Mouse (Mus musculus) forebrain, embryonic 13.5 days (tissue): ENCODE results near the gene Epha3. TPM values are rescaled to one million over a fixed set of nuclear protein-coding genes. Genes with fewer than 3 reads are reported as not detected.

Experiments used
- ATAC-seq: fragments of 200-750 bp; cut with Nextera tagmentation; 2 replicates; pipeline ENCODE4 v1.8.0; 2017
- H3K27ac ChIP-seq: fragments of 300-500 bp; sonication (generic); 2 replicates; pipeline ENCODE4 v1.5.1; 2015; ENCODE audit warnings: inconsistent platforms, mild to moderate bottlenecking, moderate library complexity
- H3K27me3 ChIP-seq: fragments of 300-500 bp; sonication (generic); 2 replicates; pipeline ENCODE4 v1.6.1; 2015; ENCODE audit warnings: mild to moderate bottlenecking, inconsistent platforms
- H3K36me3 ChIP-seq: fragments of 300-500 bp; sonication (generic); 2 replicates; pipeline ENCODE4 v1.6.1; 2015; ENCODE audit warnings: mild to moderate bottlenecking, inconsistent platforms; ENCODE audit not compliant: poor library complexity, severe bottlenecking
- H3K4me1 ChIP-seq: fragments of 300-500 bp; sonication (generic); 2 replicates; pipeline ENCODE4 v1.6.1; 2015; ENCODE audit warnings: inconsistent platforms
- H3K4me2 ChIP-seq: fragments of 300-500 bp; sonication (generic); 2 replicates; pipeline ENCODE4 v1.6.1; 2015; ENCODE audit warnings: inconsistent platforms, mild to moderate bottlenecking, moderate library complexity
- H3K4me3 ChIP-seq: fragments of 300-500 bp; sonication (generic); 2 replicates; pipeline ENCODE4 v1.5.1; 2015; ENCODE audit warnings: mild to moderate bottlenecking, inconsistent platforms
- H3K9ac ChIP-seq: fragments of 300-500 bp; sonication (generic); 2 replicates; pipeline ENCODE4 v1.6.1; 2015; ENCODE audit warnings: mild to moderate bottlenecking, inconsistent platforms
- H3K9me3 ChIP-seq: fragments of 300-500 bp; sonication (generic); replicated peaks from 2 replicates; pipeline ENCODE4 v1.6.1; 2016; ENCODE audit warnings: inconsistent platforms
- WGBS: fragments of 180-500 bp; shearing (Covaris S2); methylation state at CpG from one replicate; pipeline ENCODE4 v1.1.7; 2015; 5-methylcytosine and 5-hydroxymethylcytosine counted together
- polyA plus RNA-seq: library from polyadenylated mRNA; unstranded; fragments of >200 nt; fragmentation: Nextera tagmentation; extraction: Ambion mirVana; gene quantifications from 2 replicates; pipeline ENCODE4 v1.2.1, GENCODE M21; 2015

Gene Epha3
- polyA plus RNA-seq, 1 experiment from 2014 or later: 86.5 TPM

GRCm38 (mm10) chr16:63817606-63818005 is 46.4 kb downstream of the Epha3 start:
- Histone ChIP-seq H3K9ac (no peak overlapping the region), H3K4me2 (peak overlapping the region; percentile 43), H3K27me3 (no peaks in the 10 kb centered on the region), H3K4me3 (no peak overlapping the region), H3K4me1 (peaks cover 26% of the 10 kb centered on the region), H3K36me3 (no peaks in the 10 kb centered on the region), H3K9me3 (no peaks in the 10 kb centered on the region), H3K27ac (peak overlapping the region; percentile 67)
- peak; percentile 86 for ATAC-seq
- 18% methylated on average over 6 of the region's 6 CpGs for WGBS

GRCm38 (mm10) chr16:63816672-63817071 is 47.3 kb downstream of the Epha3 start:
- WGBS: 9% methylated on average over 1 of the region's 1 CpGs
- H3K4me2 ChIP-seq: no peak overlapping the region

GRCm38 (mm10) chr16:63809871-63810270 is 54.1 kb downstream of the Epha3 start:
- no peaks in the 10 kb centered on the region for H3K9me3 ChIP-seq
- no peak for ATAC-seq
- no peak overlapping the region for H3K4me2 ChIP-seq
- no peak overlapping the region for H3K27ac ChIP-seq
- no peaks in the 10 kb centered on the region for H3K27me3 ChIP-seq
- 44% methylated on average over 5 of the region's 5 CpGs for WGBS
- peaks cover 22% of the 10 kb centered on the region for H3K4me1 ChIP-seq
- no peak overlapping the region for H3K4me3 ChIP-seq
- H3K9ac ChIP-seq: no peak overlapping the region
- H3K36me3 ChIP-seq: no peaks in the 10 kb centered on the region

More at GRCm38 (mm10) chr16:63816672-63817071, 47.3 kb downstream of the Epha3 start:
- Histone ChIP-seq H3K9ac (no peak overlapping the region), H3K4me1 (peaks cover 26% of the 10 kb centered on the region), H3K27me3 (no peaks in the 10 kb centered on the region), H3K9me3 (no peaks in the 10 kb centered on the region), H3K36me3 (no peaks in the 10 kb centered on the region), H3K4me3 (no peak overlapping the region), H3K27ac (peak overlapping the region; percentile 40; the same call in 1 of the 2 replicates)
- peak; percentile 53; the same call in 1 of the 2 replicates for ATAC-seq

- ATAC-seq: no peak
- Histone ChIP-seq H3K27ac (no peak overlapping the region), H3K4me2 (no peak overlapping the region), H3K4me1 (peaks cover 22% of the 10 kb centered on the region), H3K9me3 (no peaks in the 10 kb centered on the region), H3K27me3 (no peaks in the 10 kb centered on the region), H3K4me3 (no peak overlapping the region), H3K36me3 (no peaks in the 10 kb centered on the region), H3K9ac (no peak overlapping the region)
Observed at GRCm38 (mm10) chr16:63808991-63809390, 55.0 kb downstream of the Epha3 start.

GRCm38 (mm10) chr16:63806437-63807129 is 57.4 kb downstream of the Epha3 start:
- Histone ChIP-seq H3K9ac (no peak overlapping the region), H3K4me3 (no peak overlapping the region), H3K27me3 (no peaks in the 10 kb centered on the region), H3K36me3 (no peaks in the 10 kb centered on the region), H3K9me3 (no peaks in the 10 kb centered on the region), H3K4me2 (peak overlapping the region; percentile 24), H3K4me1 (peaks cover 22% of the 10 kb centered on the region), H3K27ac (peak overlapping the region; percentile 82)
- WGBS: 10% methylated on average over 5 of the region's 5 CpGs
- peak; percentile 99 for ATAC-seq

- no peak overlapping the region for H3K4me3 ChIP-seq
- peak; percentile 23; the same call in 1 of the 2 replicates for ATAC-seq
- H3K4me2 ChIP-seq: peak overlapping the region; percentile 24; the same call in 1 of the 2 replicates
- no peak overlapping the region for H3K9ac ChIP-seq
- H3K9me3 ChIP-seq: no peaks in the 10 kb centered on the region
- WGBS: 42% methylated on average over 3 of the region's 3 CpGs
- H3K4me1 ChIP-seq: peaks cover 22% of the 10 kb centered on the region
- H3K27ac ChIP-seq: peak overlapping the region; percentile 82
- H3K27me3 ChIP-seq: no peaks in the 10 kb centered on the region
- no peaks in the 10 kb centered on the region for H3K36me3 ChIP-seq
Observed at GRCm38 (mm10) chr16:63806025-63806424, 58.0 kb downstream of the Epha3 start.

GRCm38 (mm10) chr16:63801436-63801835 is 62.5 kb downstream of the Epha3 start:
- Histone ChIP-seq H3K9ac (no peak overlapping the region), H3K9me3 (no peaks in the 10 kb centered on the region), H3K4me3 (no peak overlapping the region), H3K27ac (no peak overlapping the region), H3K4me2 (no peak overlapping the region), H3K36me3 (no peaks in the 10 kb centered on the region), H3K27me3 (no peaks in the 10 kb centered on the region), H3K4me1 (peaks cover 8% of the 10 kb centered on the region)
- ATAC-seq: no peak
- 79% methylated on average over 3 of the region's 3 CpGs for WGBS

- H3K27me3 ChIP-seq: no peaks in the 10 kb centered on the region
- no peak overlapping the region for H3K4me2 ChIP-seq
- ATAC-seq: no peak
- no peak overlapping the region for H3K27ac ChIP-seq
- no peaks in the 10 kb centered on the region for H3K36me3 ChIP-seq
- H3K9me3 ChIP-seq: no peaks in the 10 kb centered on the region
- 82% methylated on average over 2 of the region's 2 CpGs for WGBS
- H3K4me3 ChIP-seq: no peak overlapping the region
- H3K9ac ChIP-seq: no peak overlapping the region
- peaks cover 12% of the 10 kb centered on the region for H3K4me1 ChIP-seq
Observed at GRCm38 (mm10) chr16:63798341-63798740, 65.6 kb downstream of the Epha3 start.

GRCm38 (mm10) chr16:63794292-63794691 is 69.7 kb downstream of the Epha3 start:
- no peak overlapping the region for H3K4me2 ChIP-seq
- H3K27me3 ChIP-seq: no peaks in the 10 kb centered on the region
- peaks cover 17% of the 10 kb centered on the region for H3K4me1 ChIP-seq
- H3K27ac ChIP-seq: no peak overlapping the region
- no peaks in the 10 kb centered on the region for H3K36me3 ChIP-seq
- ATAC-seq: 0 out of 2 replicates have a peak, but pooled peaks have one; percentile 36
- H3K9ac ChIP-seq: no peak overlapping the region
- 49% methylated on average over 5 of the region's 5 CpGs for whole genome bisulfite sequencing
- H3K4me3 ChIP-seq: no peak overlapping the region
- H3K9me3 ChIP-seq: no peaks in the 10 kb centered on the region

- ATAC-seq: no peak
- H3K4me2 ChIP-seq: no peak overlapping the region
- H3K4me3 ChIP-seq: no peak overlapping the region
- no peaks in the 10 kb centered on the region for H3K9me3 ChIP-seq
- 77% methylated on average over 1 of the region's 1 CpGs for WGBS
- H3K4me1 ChIP-seq: peaks cover 17% of the 10 kb centered on the region
- no peaks in the 10 kb centered on the region for H3K36me3 ChIP-seq
- H3K27ac ChIP-seq: no peak overlapping the region
- H3K27me3 ChIP-seq: no peaks in the 10 kb centered on the region
- H3K9ac ChIP-seq: no peak overlapping the region
Observed at GRCm38 (mm10) chr16:63793805-63794204, 70.2 kb downstream of the Epha3 start.

- Histone ChIP-seq H3K27ac (no peak overlapping the region), H3K9ac (no peak overlapping the region), H3K27me3 (no peaks in the 10 kb centered on the region), H3K36me3 (no peaks in the 10 kb centered on the region), H3K9me3 (no peaks in the 10 kb centered on the region), H3K4me1 (peaks cover 17% of the 10 kb centered on the region), H3K4me2 (no peak overlapping the region), H3K4me3 (no peak overlapping the region)
- peak; percentile 65 for ATAC-seq
- WGBS: 56% methylated on average over 2 of the region's 2 CpGs
Observed at GRCm38 (mm10) chr16:63792084-63792483, 71.9 kb downstream of the Epha3 start.

GRCm38 (mm10) chr16:63783544-63783943 is 80.4 kb downstream of the Epha3 start:
- Histone ChIP-seq H3K4me1 (0 out of 2 replicates have a peak, but pooled peaks cover 5% of the 10 kb centered on the region), H3K27ac (no peak overlapping the region), H3K4me2 (no peak overlapping the region), H3K36me3 (no peaks in the 10 kb centered on the region), H3K27me3 (no peaks in the 10 kb centered on the region), H3K4me3 (no peak overlapping the region), H3K9me3 (no peaks in the 10 kb centered on the region), H3K9ac (no peak overlapping the region)
- no peak for ATAC-seq
- WGBS: 86% methylated on average over 7 of the region's 7 CpGs

GRCm38 (mm10) chr16:63782101-63782500 is 81.9 kb downstream of the Epha3 start:
- Histone ChIP-seq H3K4me2 (no peak overlapping the region), H3K4me3 (no peak overlapping the region), H3K27ac (no peak overlapping the region), H3K36me3 (no peaks in the 10 kb centered on the region), H3K9me3 (no peaks in the 10 kb centered on the region), H3K27me3 (no peaks in the 10 kb centered on the region), H3K9ac (no peak overlapping the region), H3K4me1 (peaks cover 9% of the 10 kb centered on the region; the same call in 1 of the 2 replicates)
- 74% methylated on average over 1 of the region's 1 CpGs for WGBS
- ATAC-seq: no peak
